Mouse (Mus musculus) duodenum, adult 2 months (tissue): Measurements from ENCODE around the gene Samd4. TPM values are rescaled to one million over a fixed set of nuclear protein-coding genes. Genes with fewer than 3 reads are reported as not detected.

Experiments used
- polyA plus RNA-seq: library from polyadenylated mRNA; depleted of rRNA; stranded (reverse); fragments of >200 nt; gene quantifications from 2 replicates; pipeline ENCODE4 v1.2.3, GENCODE M21; 2012; ENCODE audit warnings: low replicate concordance; rRNA removed

Gene Samd4
- polyA plus RNA-seq = 0.92 and 5.8 TPM in 2 replicates

GRCm38 (mm10) chr14:46882431-46883067 lies at the start of gene Samd4:
TSS of gene Samd4 (plus strand) at chr14:46882854.

Other genes starting within 250 kb of the Samd4 start
- 0.51 and 1.5 TPM in 2 replicates for gene Cdkn3, start 122.3 kb upstream of the Samd4 start, polyA plus RNA-seq
- 72.1 and 110 TPM in 2 replicates for gene Cnih1, start 94.4 kb upstream of the Samd4 start, polyA plus RNA-seq
- gene Gmfb, start 60.6 kb upstream of the Samd4 start, polyA plus RNA-seq = 0.89 and 1.4 TPM in 2 replicates
- 8.7 and 11.2 TPM in 2 replicates for gene Cgrrf1, start 50.7 kb upstream of the Samd4 start, polyA plus RNA-seq